Mouse (Mus musculus): ENCODE results near the gene Mcemp1.

- peak; percentile 86 for TF ChIP-seq CTCF (IDR thresholded peaks at IDR 0.05; ENCODE audit: control insufficient read depth, insufficient read depth, low read length)
- peak; percentile 63; the same call in 1 of the 2 replicates for TF ChIP-seq POLR2A (IDR thresholded peaks at IDR 0.05; ENCODE audit: borderline replicate concordance, control insufficient read depth, low read depth, low read length)
These were observed 10.8 kb downstream of the Mcemp1 start, which contains the start of gene Trappc5 for GRCm38 (mm10) chr8:3676131-3676992.
